Mouse (Mus musculus) bone marrow macrophage, adult 2 months (primary cell): ENCODE measurements at regions not wholly inside any gene's neighbourhood (a gene's known extent, or its start where the extent isn't known, plus 50 kb on each side); places are given as distances from the start of the nearest gene placed in this dataset.

Experiments used
- CTCF ChIP-seq: IDR thresholded peaks from 2 replicates; pipeline ENCODE4 v1.5.1; 2012; ENCODE audit warnings: low read depth, mild to moderate bottlenecking, low read length, moderate library complexity
- POLR2A ChIP-seq: IDR thresholded peaks from 2 replicates; pipeline ENCODE4 v1.6.1; 2012; ENCODE audit warnings: mild to moderate bottlenecking, low read depth, low read length, borderline replicate concordance

GRCm38 (mm10) chr8:115888278-115888677 lies 180.7 kb upstream of the Maf start:
- TF ChIP-seq POLR2A (no peak), CTCF (no peak)
